Mouse (Mus musculus) central nervous system, embryonic 11.5 days (tissue): ENCODE results near the gene Calm1. TPM values are rescaled to one million over a fixed set of nuclear protein-coding genes. Genes with fewer than 3 reads are reported as not detected.

Source experiments
- polyA plus RNA-seq: library from polyadenylated mRNA; depleted of rRNA; stranded (reverse); fragments of >200 nt; gene quantifications from 2 replicates; pipeline ENCODE4 v1.2.3, GENCODE M21; 2012; rRNA removed

The Calm1 gene
- 375 and 492 TPM in 2 replicates for polyA plus RNA-seq

GRCm38 (mm10) chr12:100198967-100199660 lies at the start of gene Calm1:
Gene Calm1, plus strand, starts transcription at chr12:100199435.

DNA sequence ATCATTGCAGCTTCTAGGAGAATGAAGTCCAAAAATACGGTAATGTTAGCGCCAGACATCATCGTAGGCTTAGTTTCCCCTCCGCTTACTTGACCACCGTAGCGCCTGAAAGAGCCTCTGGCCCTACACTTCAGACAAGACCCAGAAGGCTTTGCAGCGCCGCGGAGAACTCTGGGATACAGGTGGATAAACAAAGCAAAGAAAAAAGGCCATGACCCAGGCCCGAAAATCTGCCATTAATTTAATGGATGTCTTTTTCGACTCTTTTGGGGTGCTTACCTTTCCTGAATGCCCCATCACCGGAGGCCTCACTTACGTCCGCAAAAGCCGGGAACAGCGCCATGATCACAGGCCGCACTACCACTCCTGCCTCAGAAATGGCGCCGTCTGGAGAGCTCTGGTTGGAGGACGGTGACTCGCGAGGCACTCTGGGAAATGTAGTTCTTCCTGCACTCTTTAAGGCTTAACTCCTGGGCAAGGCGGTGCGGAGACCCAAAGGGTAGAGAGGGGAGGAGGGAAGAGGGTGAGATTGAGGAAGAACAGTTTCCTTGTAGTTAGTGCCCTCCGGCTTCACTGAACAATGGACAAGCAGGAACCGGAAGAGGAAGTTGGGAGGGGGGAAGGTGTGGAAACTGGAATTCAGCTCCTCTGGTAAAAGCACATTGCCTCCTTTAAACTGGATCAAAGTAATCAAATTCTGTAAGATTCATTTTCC lies 39.8 kb upstream of the Calm1 start, which contains the start of gene Nrde2:
Gene Nrde2, minus strand, starts transcription at position 393 of the 715 bp plus-strand sequence.

Other genes starting within 250 kb of the Calm1 start
- 0.11 and 0.58 TPM in 2 replicates for gene Kcnk13, start 234.9 kb upstream of the Calm1 start, polyA plus RNA-seq
- gene Psmc1, start 89.3 kb upstream of the Calm1 start, polyA plus RNA-seq, result 202 and 243 TPM in 2 replicates
- 14.1 and 16.0 TPM in 2 replicates for gene Nrde2, start 39.8 kb upstream of the Calm1 start, polyA plus RNA-seq